ENCODE assay signal across 19 mouse cellular contexts in genomic region chr3:60167633-60168032, GRCm38 (mm10).
DNase-seq lines count a peak whose midpoint lies in the region; ATAC-seq and TF ChIP-seq lines count a peak whose summit lies in the region.
"Had no signal": no experiment of that assay in that cellular context is flagged by ENCODE, and none has a peak within 500 bp of the region (broad histone marks: within the 10 kb centered on the region; RNA-seq: fewer than 3 reads in every experiment).

No protein-coding gene starts in this region.

- H3K4me1 ChIP-seq in forebrain, embryonic 15.5 days: 0 out of 2 replicates have a peak, but pooled peaks cover 2% of the 10 kb centered on the region
- H3K4me1 ChIP-seq in forebrain, embryonic 12.5 days: no peaks in the 10 kb centered on the region
- H3K4me1 ChIP-seq in kidney, adult 2 months (ENCODE audit: control insufficient read depth, insufficient read depth, low read length): no peaks in the 10 kb centered on the region; the same call in 1 of the 2 replicates
- H3K4me1 ChIP-seq in brown adipose tissue, adult 24 weeks (ENCODE audit: control insufficient read depth, insufficient read depth, insufficient read length, low read length): no peaks in the 10 kb centered on the region
- peaks cover 7% of the 10 kb centered on the region; the same call in 1 of the 2 replicates for H3K4me1 ChIP-seq in liver, embryonic 13.5 days (replicated peaks)
- H3K4me1 ChIP-seq: hindbrain, embryonic 13.5 days; midbrain, embryonic 15.5 days; stomach, embryonic 15.5 days had no signal

- no peak overlapping the region for H3K9ac ChIP-seq in forebrain, embryonic 15.5 days (replicated peaks)
- H3K9ac ChIP-seq in forebrain, embryonic 12.5 days: no peak overlapping the region
- H3K9ac ChIP-seq in liver, embryonic 13.5 days: no peak overlapping the region
- H3K9ac ChIP-seq: hindbrain, embryonic 13.5 days; midbrain, embryonic 15.5 days; stomach, embryonic 15.5 days had no signal

- no peak overlapping the region for H3K27ac ChIP-seq in forebrain, embryonic 15.5 days (replicated peaks)
- no peak overlapping the region for H3K27ac ChIP-seq in forebrain, embryonic 12.5 days
- no peak overlapping the region for H3K27ac ChIP-seq in kidney, adult 2 months (ENCODE audit: insufficient read depth, low read depth, low read length)
- H3K27ac ChIP-seq in brown adipose tissue, adult 24 weeks (replicated peaks; ENCODE audit: low read depth, low read length): 0 out of 2 replicates have a peak overlapping the region, but pooled peaks have one; percentile 63
- H3K27ac ChIP-seq in liver, embryonic 13.5 days: 0 out of 2 replicates have a peak overlapping the region, but pooled peaks have one; percentile 47
- H3K27ac ChIP-seq: hindbrain, embryonic 13.5 days; midbrain, embryonic 15.5 days; stomach, embryonic 15.5 days had no signal

- H3K27me3 ChIP-seq in forebrain, embryonic 15.5 days: no peaks in the 10 kb centered on the region
- 0 out of 2 replicates have a peak, but pooled peaks cover 3% of the 10 kb centered on the region for H3K27me3 ChIP-seq in forebrain, embryonic 12.5 days
- no peaks in the 10 kb centered on the region for H3K27me3 ChIP-seq in kidney, adult 2 months (replicated peaks; ENCODE audit: control insufficient read depth, insufficient read depth, low read length)
- no peaks in the 10 kb centered on the region for H3K27me3 ChIP-seq in liver, embryonic 13.5 days
- H3K27me3 ChIP-seq: hindbrain, embryonic 13.5 days; megakaryocyte, embryonic 14.5 days; midbrain, embryonic 15.5 days; Patski; stomach, embryonic 15.5 days had no signal

- no peak overlapping the region for H3K4me3 ChIP-seq in forebrain, embryonic 15.5 days
- no peak overlapping the region for H3K4me3 ChIP-seq in forebrain, embryonic 12.5 days (replicated peaks)
- H3K4me3 ChIP-seq in kidney, adult 2 months (ENCODE audit: insufficient read depth, low read depth, low read length): no peak overlapping the region
- no peak overlapping the region for H3K4me3 ChIP-seq in brown adipose tissue, adult 24 weeks (ENCODE audit: insufficient read depth, low read depth, low read length)
- no peak overlapping the region for H3K4me3 ChIP-seq in liver, embryonic 13.5 days (replicated peaks)
- H3K4me3 ChIP-seq: erythroblast, embryonic 14.5 days; hindbrain, embryonic 13.5 days; megakaryocyte, embryonic 14.5 days; midbrain, embryonic 15.5 days; stomach, embryonic 15.5 days had no signal

- no peak for TF ChIP-seq CTCF in kidney, adult 2 months (conservative IDR thresholded peaks at IDR 0.05; ENCODE audit: insufficient read depth, insufficient read length, low read depth, low read length)

- H3K36me3 ChIP-seq in forebrain, embryonic 15.5 days: no peaks in the 10 kb centered on the region
- H3K36me3 ChIP-seq in forebrain, embryonic 12.5 days (replicated peaks): no peaks in the 10 kb centered on the region
- no peaks in the 10 kb centered on the region for H3K36me3 ChIP-seq in kidney, adult 2 months (ENCODE audit: control insufficient read depth, insufficient read depth, low read length)
- H3K36me3 ChIP-seq in liver, embryonic 13.5 days: no peaks in the 10 kb centered on the region
- H3K36me3 ChIP-seq: hindbrain, embryonic 13.5 days; midbrain, embryonic 15.5 days; stomach, embryonic 15.5 days had no signal

- DNase-seq in kidney, adult 2 months: peak; percentile 6
- DNase-seq in kidney, postnatal 4 days: no peak
- no peak for DNase-seq in liver, embryonic 13.5 days
- no peak for DNase-seq in cerebellum, adult 11 months
- DNase-seq in gastrocnemius, postnatal 25 days: no peak
- DNase-seq: B cell, adult 2 months; cerebellum, adult 8-10 months; gastrocnemius, postnatal 14 days; kidney, postnatal 14 days had no signal

- WGBS in forebrain, embryonic 15.5 days: 83% methylated on average over 3 of the region's 3 CpGs
- 89% methylated on average over 3 of the region's 3 CpGs for WGBS in forebrain, embryonic 12.5 days
- WGBS in kidney, adult 2 months: 79% methylated on average over 3 of the region's 3 CpGs
- WGBS in liver, embryonic 13.5 days (ENCODE audit: insufficient replicate concordance): 61% methylated on average over 3 of the region's 3 CpGs

- no peak for TF ChIP-seq POLR2A in kidney, adult 2 months (IDR thresholded peaks at IDR 0.05; ENCODE audit: low read depth, low read length)

- no peak overlapping the region for H3K4me2 ChIP-seq in forebrain, embryonic 15.5 days (replicated peaks)
- no peak overlapping the region for H3K4me2 ChIP-seq in forebrain, embryonic 12.5 days
- H3K4me2 ChIP-seq in liver, embryonic 13.5 days: no peak overlapping the region
- H3K4me2 ChIP-seq: hindbrain, embryonic 13.5 days; midbrain, embryonic 15.5 days; stomach, embryonic 15.5 days had no signal

- H3K9me3 ChIP-seq in forebrain, embryonic 15.5 days: no peaks in the 10 kb centered on the region
- no peaks in the 10 kb centered on the region for H3K9me3 ChIP-seq in forebrain, embryonic 12.5 days
- H3K9me3 ChIP-seq in liver, embryonic 13.5 days (replicated peaks): no peaks in the 10 kb centered on the region
- H3K9me3 ChIP-seq: hindbrain, embryonic 13.5 days; megakaryocyte, embryonic 14.5 days; midbrain, embryonic 15.5 days; stomach, embryonic 15.5 days had no signal

- ATAC-seq in forebrain, embryonic 15.5 days (replicated peaks): 0 out of 2 replicates have a peak, but pooled peaks have one; percentile 8
- no peak for ATAC-seq in forebrain, embryonic 12.5 days (ENCODE audit: low FRiP score)
- peak; percentile 75 for ATAC-seq in liver, embryonic 13.5 days (ENCODE audit: low read depth)
- ATAC-seq: activated CD4-positive, CD25-positive, alpha-beta regulatory T cell, adult 4 months; midbrain, embryonic 15.5 days; Patski had no signal

Comparison
In these comparisons a context has a peak if more than half of its experiments do, and no peak if none do; other contexts are left out.
1. H3K27ac ChIP-seq: peak in brown adipose tissue, adult 24 weeks (single experiment) and liver, embryonic 13.5 days (single experiment); none in forebrain, embryonic 15.5 days (single experiment), forebrain, embryonic 12.5 days (single experiment) and kidney, adult 2 months (single experiment).